Mouse (Mus musculus) hindbrain, embryonic 14.5 days (tissue): ENCODE data around the gene Cxcl16. TPM values are rescaled to one million over a fixed set of nuclear protein-coding genes. Genes with fewer than 3 reads are reported as not detected.

ENCODE experiments used
- microRNA-seq: library from miRNA; unstranded; fragments of <30 nt; microRNA quantifications from one replicate; pipeline ENCODE4, GENCODE M21; 2016
- polyA plus RNA-seq: library from polyadenylated mRNA; unstranded; fragments of >200 nt; fragmentation: Nextera tagmentation; extraction: Ambion mirVana; gene quantifications from 2 replicates; pipeline ENCODE4 v1.2.1, GENCODE M21; 2014

The Cxcl16 gene
- polyA plus RNA-seq, 1 experiment from 2014 or later = 10.2 TPM

Small RNAs within 50 kb of the gene (microRNA-seq; reads per million reads assigned to microRNA genes)
- gene Mir7115 = 0.97 reads per million

Other genes starting within 250 kb of the Cxcl16 start
- 3.5 and 4.7 TPM in 2 replicates for gene Slc16a11, start 247.2 kb downstream of the Cxcl16 start, polyA plus RNA-seq
- 12.9 and 13.4 TPM in 2 replicates for gene Slc16a13, start 238.9 kb downstream of the Cxcl16 start, polyA plus RNA-seq
- gene Bcl6b, start 230.2 kb downstream of the Cxcl16 start, polyA plus RNA-seq = 5.0 and 5.2 TPM in 2 replicates
- 155 and 161 TPM in 2 replicates for gene 0610010K14Rik, start 222.1 kb downstream of the Cxcl16 start, polyA plus RNA-seq
- gene Gm21988, start 220.2 kb downstream of the Cxcl16 start, polyA plus RNA-seq = 12.6 and 15.9 TPM in 2 replicates
- gene Rnasek, start 220.1 kb downstream of the Cxcl16 start, polyA plus RNA-seq = 342 and 388 TPM in 2 replicates
- 1.7 and 2.1 TPM in 2 replicates for gene Alox12, start 204.6 kb downstream of the Cxcl16 start, polyA plus RNA-seq
- not detected in 2 replicates for gene Alox12e, start 137.4 kb downstream of the Cxcl16 start, polyA plus RNA-seq
- 0.11 TPM in 1 of 2 replicates, not detected in the other for gene Alox15, start 108.0 kb downstream of the Cxcl16 start, polyA plus RNA-seq
- gene Pelp1, start 50.0 kb downstream of the Cxcl16 start, polyA plus RNA-seq = 29.9 and 33.0 TPM in 2 replicates
- 55.9 and 61.2 TPM in 2 replicates for gene Arrb2, start 27.3 kb downstream of the Cxcl16 start, polyA plus RNA-seq
- 41.8 and 45.8 TPM in 2 replicates for gene Med11, start 8.1 kb downstream of the Cxcl16 start, polyA plus RNA-seq
- gene Zmynd15, start 551 bp downstream of the Cxcl16 start, polyA plus RNA-seq = 0.50 and 0.95 TPM in 2 replicates
- gene Tm4sf5, start 45.3 kb upstream of the Cxcl16 start, polyA plus RNA-seq = 2.9 and 3.0 TPM in 2 replicates
- not detected in 2 replicates for gene Vmo1, start 54.6 kb upstream of the Cxcl16 start, polyA plus RNA-seq
- gene Gltpd2, start 59.2 kb upstream of the Cxcl16 start, polyA plus RNA-seq = 0.27 and 0.28 TPM in 2 replicates
- 747 and 789 TPM in 2 replicates for gene Psmb6, start 65.4 kb upstream of the Cxcl16 start, polyA plus RNA-seq
- not detected in 2 replicates for gene Gm40193, start 73.0 kb upstream of the Cxcl16 start, polyA plus RNA-seq
- gene Pld2, start 80.1 kb upstream of the Cxcl16 start, polyA plus RNA-seq = 14.2 and 16.4 TPM in 2 replicates
- gene Mink1, start 102.9 kb upstream of the Cxcl16 start, polyA plus RNA-seq = 19.5 and 21.5 TPM in 2 replicates
- not detected in 2 replicates for gene 4930544D05Rik, start 155.9 kb upstream of the Cxcl16 start, polyA plus RNA-seq
- not detected in 2 replicates for gene Chrne, start 159.2 kb upstream of the Cxcl16 start, polyA plus RNA-seq
- gene Gp1ba, start 179.1 kb upstream of the Cxcl16 start, polyA plus RNA-seq = 0.29 and 0.43 TPM in 2 replicates
- gene Rnf167, start 187.3 kb upstream of the Cxcl16 start, polyA plus RNA-seq = 90.6 and 93.4 TPM in 2 replicates
- 158 TPM in 2 replicates for gene Slc25a11, start 187.5 kb upstream of the Cxcl16 start, polyA plus RNA-seq
- 662 and 703 TPM in 2 replicates for gene Pfn1, start 194.7 kb upstream of the Cxcl16 start, polyA plus RNA-seq
- 6.4 and 7.8 TPM in 2 replicates for gene Eno3, start 197.2 kb upstream of the Cxcl16 start, polyA plus RNA-seq
- gene Spag7, start 209.4 kb upstream of the Cxcl16 start, polyA plus RNA-seq = 94.8 and 115 TPM in 2 replicates
- gene Camta2, start 228.1 kb upstream of the Cxcl16 start, polyA plus RNA-seq = 24.2 and 26.1 TPM in 2 replicates
- gene Inca1, start 240.2 kb upstream of the Cxcl16 start, polyA plus RNA-seq = 1.4 and 1.9 TPM in 2 replicates
- 4.9 and 6.8 TPM in 2 replicates for gene Kif1c, start 240.6 kb upstream of the Cxcl16 start, polyA plus RNA-seq